Mouse (Mus musculus) erythroblast, embryonic 14.5 days (primary cell): ENCODE data around the gene Myo1g.

Source experiments
- GATA1 ChIP-seq: IDR thresholded peaks from 2 replicates; pipeline ENCODE4 v1.6.1; 2012; ENCODE audit warnings: low read length, inconsistent platforms, mixed read lengths
- TAL1 ChIP-seq: IDR thresholded peaks from 3 replicates; pipeline ENCODE4 v1.6.1; 2012; ENCODE audit warnings: low read length, inconsistent platforms, mixed read lengths

- TF ChIP-seq GATA1 (no peak), TAL1 (no peak)
Observed at GRCm38 (mm10) chr11:6560655-6561360, 40.0 kb upstream of the Myo1g start.
